ENCODE assay signal across 10 mouse cellular contexts in genomic region chr10:61839326-61839725, GRCm38 (mm10). TPM values are rescaled to one million over a fixed set of nuclear protein-coding genes. Genes with fewer than 3 reads are reported as not detected.
A peak's percentile ranks its signal among the peaks of the same experiment; 100 is the strongest.
DNase-seq lines count a peak whose midpoint lies in the region; ATAC-seq lines count a peak whose summit lies in the region.
"Had no signal": no experiment of that assay in that cellular context is flagged by ENCODE, and none has a peak within 500 bp of the region (broad histone marks: within the 10 kb centered on the region; RNA-seq: fewer than 3 reads in every experiment).

No protein-coding gene starts in this region.

- H3K9me3 ChIP-seq in heart, embryonic 13.5 days, result 0 out of 2 replicates have a peak, but pooled peaks cover 3% of the 10 kb centered on the region
- H3K9me3 ChIP-seq in heart, embryonic 10.5 days, result no peaks in the 10 kb centered on the region
- no peaks in the 10 kb centered on the region for H3K9me3 ChIP-seq in midbrain, embryonic 10.5 days (replicated peaks)
- no peaks in the 10 kb centered on the region for H3K9me3 ChIP-seq in midbrain, embryonic 11.5 days (ENCODE audit: control insufficient read depth, low read length)
- H3K9me3 ChIP-seq in embryonic facial prominence, embryonic 15.5 days (replicated peaks), result no peaks in the 10 kb centered on the region
- no peaks in the 10 kb centered on the region for H3K9me3 ChIP-seq in midbrain, embryonic 16.5 days (replicated peaks; ENCODE audit: control insufficient read depth, low read length, poor library complexity, severe bottlenecking)
- H3K9me3 ChIP-seq: heart, embryonic 15.5 days; lung, embryonic 15.5 days had no signal

- no peak overlapping the region for H3K4me2 ChIP-seq in heart, embryonic 13.5 days
- no peak overlapping the region for H3K4me2 ChIP-seq in midbrain, embryonic 11.5 days
- H3K4me2 ChIP-seq in embryonic facial prominence, embryonic 15.5 days (replicated peaks), result no peak overlapping the region
- no peak overlapping the region for H3K4me2 ChIP-seq in midbrain, embryonic 16.5 days (ENCODE audit: low read length)
- H3K4me2 ChIP-seq: heart, embryonic 15.5 days; lung, embryonic 15.5 days had no signal

- H3K27me3 ChIP-seq in heart, embryonic 13.5 days (replicated peaks), result no peaks in the 10 kb centered on the region
- no peaks in the 10 kb centered on the region for H3K27me3 ChIP-seq in heart, embryonic 10.5 days (ENCODE audit: insufficient read depth, poor library complexity, severe bottlenecking)
- peaks cover 11% of the 10 kb centered on the region; the same call in 1 of the 2 replicates for H3K27me3 ChIP-seq in midbrain, embryonic 10.5 days (ENCODE audit: low read depth, poor library complexity, severe bottlenecking)
- H3K27me3 ChIP-seq in midbrain, embryonic 11.5 days (ENCODE audit: control insufficient read depth, insufficient read depth, low read length), result no peaks in the 10 kb centered on the region
- no peaks in the 10 kb centered on the region for H3K27me3 ChIP-seq in embryonic facial prominence, embryonic 15.5 days
- no peaks in the 10 kb centered on the region for H3K27me3 ChIP-seq in midbrain, embryonic 16.5 days (ENCODE audit: control insufficient read depth, insufficient read depth, low read depth, low read length)
- H3K27me3 ChIP-seq: heart, embryonic 15.5 days; lung, embryonic 15.5 days had no signal

- no peak for ATAC-seq in heart, embryonic 13.5 days (ENCODE audit: extremely low read depth, insufficient number of reproducible peaks, low FRiP score, low TSS enrichment)
- ATAC-seq in midbrain, embryonic 11.5 days (ENCODE audit: low FRiP score), result no peak
- no peak for ATAC-seq in embryonic facial prominence, embryonic 15.5 days (ENCODE audit: insufficient number of reproducible peaks, low FRiP score, low TSS enrichment, low read depth)
- 0 out of 2 replicates have a peak, but pooled peaks have one; percentile 34 for ATAC-seq in midbrain, embryonic 16.5 days

- 0 out of 2 replicates have a peak, but pooled peaks cover 5% of the 10 kb centered on the region for H3K4me1 ChIP-seq in heart, embryonic 13.5 days
- H3K4me1 ChIP-seq in heart, embryonic 10.5 days, result peaks cover 22% of the 10 kb centered on the region
- peaks cover 12% of the 10 kb centered on the region for H3K4me1 ChIP-seq in midbrain, embryonic 10.5 days
- peaks cover 2% of the 10 kb centered on the region; the same call in 1 of the 2 replicates for H3K4me1 ChIP-seq in midbrain, embryonic 11.5 days (ENCODE audit: control insufficient read depth, insufficient read depth, low read length)
- peaks cover 22% of the 10 kb centered on the region; the same call in 1 of the 2 replicates for H3K4me1 ChIP-seq in embryonic facial prominence, embryonic 15.5 days
- H3K4me1 ChIP-seq in midbrain, embryonic 16.5 days (ENCODE audit: control insufficient read depth, insufficient read depth, low read length), result peaks cover 3% of the 10 kb centered on the region; the same call in 1 of the 2 replicates
- H3K4me1 ChIP-seq: heart, embryonic 15.5 days; lung, embryonic 15.5 days had no signal

- 0 out of 2 replicates have a peak overlapping the region, but pooled peaks have one; percentile 8 for H3K27ac ChIP-seq in heart, embryonic 13.5 days (replicated peaks)
- H3K27ac ChIP-seq in heart, embryonic 10.5 days, result no peak overlapping the region
- peak overlapping the region; percentile 52; the same call in 1 of the 2 replicates for H3K27ac ChIP-seq in midbrain, embryonic 10.5 days (replicated peaks)
- H3K27ac ChIP-seq in midbrain, embryonic 11.5 days (ENCODE audit: low read depth, low read length), result no peak overlapping the region
- peak overlapping the region; percentile 34; the same call in 1 of the 2 replicates for H3K27ac ChIP-seq in embryonic facial prominence, embryonic 15.5 days (replicated peaks)
- no peak overlapping the region for H3K27ac ChIP-seq in midbrain, embryonic 16.5 days (ENCODE audit: low read length)
- H3K27ac ChIP-seq: heart, embryonic 15.5 days; lung, embryonic 15.5 days had no signal

- no peaks in the 10 kb centered on the region for H3K36me3 ChIP-seq in heart, embryonic 13.5 days
- no peaks in the 10 kb centered on the region; the same call in 1 of the 2 replicates for H3K36me3 ChIP-seq in heart, embryonic 10.5 days
- no peaks in the 10 kb centered on the region for H3K36me3 ChIP-seq in midbrain, embryonic 10.5 days
- no peaks in the 10 kb centered on the region for H3K36me3 ChIP-seq in midbrain, embryonic 11.5 days (ENCODE audit: control insufficient read depth, insufficient read depth, low read length)
- H3K36me3 ChIP-seq in embryonic facial prominence, embryonic 15.5 days, result no peaks in the 10 kb centered on the region
- no peaks in the 10 kb centered on the region for H3K36me3 ChIP-seq in midbrain, embryonic 16.5 days (ENCODE audit: control insufficient read depth, insufficient read depth, low read length)
- H3K36me3 ChIP-seq: heart, embryonic 15.5 days; lung, embryonic 15.5 days had no signal

- 68% methylated on average over 9 of the region's 9 CpGs for WGBS in heart, embryonic 13.5 days
- 71% methylated on average over 9 of the region's 9 CpGs for WGBS in heart, embryonic 10.5 days
- 79% methylated on average over 9 of the region's 9 CpGs for WGBS in midbrain, embryonic 10.5 days
- 82% methylated on average over 9 of the region's 9 CpGs for WGBS in midbrain, embryonic 11.5 days
- WGBS in embryonic facial prominence, embryonic 15.5 days, result 35% methylated on average over 9 of the region's 9 CpGs
- 73% methylated on average over 9 of the region's 9 CpGs for WGBS in midbrain, embryonic 16.5 days

- no peak for DNase-seq in heart, embryonic 10.5 days (ENCODE audit: low spot score)
- DNase-seq in midbrain, embryonic 10.5 days (ENCODE audit: low spot score), result no peak
- DNase-seq in midbrain, embryonic 11.5 days (ENCODE audit: low spot score, missing footprints), result no peak
- no peak for DNase-seq in right cerebral cortex, adult 2 months (ENCODE audit: low spot score in 2 of 2)

- no peak overlapping the region for H3K9ac ChIP-seq in heart, embryonic 13.5 days
- no peak overlapping the region for H3K9ac ChIP-seq in midbrain, embryonic 11.5 days (ENCODE audit: low read length)
- H3K9ac ChIP-seq in embryonic facial prominence, embryonic 15.5 days, result no peak overlapping the region
- no peak overlapping the region for H3K9ac ChIP-seq in midbrain, embryonic 16.5 days (ENCODE audit: low read depth, low read length)
- H3K9ac ChIP-seq: heart, embryonic 15.5 days; lung, embryonic 15.5 days had no signal

- H3K4me3 ChIP-seq in heart, embryonic 13.5 days, result no peak overlapping the region
- no peak overlapping the region for H3K4me3 ChIP-seq in heart, embryonic 10.5 days
- no peak overlapping the region for H3K4me3 ChIP-seq in midbrain, embryonic 10.5 days
- H3K4me3 ChIP-seq in midbrain, embryonic 11.5 days (ENCODE audit: low read depth, low read length), result no peak overlapping the region
- no peak overlapping the region for H3K4me3 ChIP-seq in embryonic facial prominence, embryonic 15.5 days (replicated peaks)
- H3K4me3 ChIP-seq in midbrain, embryonic 16.5 days (ENCODE audit: low read depth, low read length), result no peak overlapping the region
- H3K4me3 ChIP-seq: erythroblast, embryonic 14.5 days; heart, embryonic 15.5 days; lung, embryonic 15.5 days had no signal

RNA-seq across cellular contexts. Expression of gene H2afy2, which starts 55.4 kb away (rescaled TPM):
- polyA plus RNA-seq in heart, embryonic 13.5 days (2015; fragmentation: Nextera tagmentation; extraction: Ambion mirVana), result 57.3 and 65.3 TPM in 2 replicates
- polyA plus RNA-seq in heart, embryonic 10.5 days (2016; fragmentation: Nextera tagmentation; extraction: Ambion mirVana), result 80.4 and 148 TPM in 2 replicates
- 309 and 330 TPM in 2 replicates for polyA plus RNA-seq in midbrain, embryonic 10.5 days (2016; fragmentation: Nextera tagmentation; extraction: Ambion mirVana)
- 272 and 287 TPM in 2 replicates for polyA plus RNA-seq in midbrain, embryonic 11.5 days (2014; fragmentation: Nextera tagmentation; extraction: Ambion mirVana)
- 159 and 168 TPM in 2 replicates for polyA plus RNA-seq in embryonic facial prominence, embryonic 15.5 days (2015; fragmentation: Nextera tagmentation; extraction: Ambion mirVana)
- polyA plus RNA-seq in midbrain, embryonic 16.5 days (2015; fragmentation: Nextera tagmentation; extraction: Ambion mirVana), result 296 and 334 TPM in 2 replicates
- polyA plus RNA-seq: erythroblast, embryonic 14.5 days had no signal

Comparison
In these comparisons a context has a peak if more than half of its experiments do, and no peak if none do; other contexts are left out.
1. H3K27ac ChIP-seq: peak in heart, embryonic 13.5 days (single experiment), midbrain, embryonic 10.5 days (single experiment) and embryonic facial prominence, embryonic 15.5 days (single experiment); none in heart, embryonic 10.5 days (single experiment), midbrain, embryonic 11.5 days (single experiment) and midbrain, embryonic 16.5 days (single experiment).